Mouse (Mus musculus) T-cell, adult 2 months (primary cell): Measurements from ENCODE around the gene Vmn1r5.
"Not testable (repeated sequence)": the region's sequence is repeated elsewhere in the genome, so short reads cannot be mapped to it uniquely, and the experiment has no call there.

ENCODE experiments used
- DNase-seq: peaks from one replicate; pipeline ENCODE4 v3.0.0; 2022; ENCODE audit warnings: low spot score

The Vmn1r5 gene

GRCm38 (mm10) chr6:56969973-56970372, at the start of gene Vmn1r5:
TSS of gene Vmn1r5 (plus strand) at chr6:56970273.
- no peak for DNase-seq

- DNase-seq = no peak
These were observed 46.7 kb upstream of the Vmn1r5 start for GRCm38 (mm10) chr6:56923331-56923725.

GRCm38 (mm10) chr6:56923726-56924707, 46.1 kb upstream of the Vmn1r5 start, which contains the start of the genes Nt5c3 and Vmn1r4:
TSS of gene Nt5c3 (minus strand) at chr6:56923932.
TSS of gene Vmn1r4 (plus strand) at chr6:56924015.
- peak; percentile 91 for DNase-seq

GRCm38 (mm10) chr6:56931648-56932415, 38.2 kb upstream of the Vmn1r5 start:
- no peak for DNase-seq

GRCm38 (mm10) chr6:56932464-56932863, 37.6 kb upstream of the Vmn1r5 start:
- DNase-seq = no peak

GRCm38 (mm10) chr6:56934366-56934765, 35.7 kb upstream of the Vmn1r5 start:
- no peak for DNase-seq

GRCm38 (mm10) chr6:56956436-56956835, 13.6 kb upstream of the Vmn1r5 start:
- no peak for DNase-seq

GRCm38 (mm10) chr6:56996943-56997342, 26.9 kb downstream of the Vmn1r5 start, which contains the start of gene Vmn1r6:
TSS of gene Vmn1r6 (plus strand) at chr6:56997243.
- DNase-seq = no peak

DNA sequence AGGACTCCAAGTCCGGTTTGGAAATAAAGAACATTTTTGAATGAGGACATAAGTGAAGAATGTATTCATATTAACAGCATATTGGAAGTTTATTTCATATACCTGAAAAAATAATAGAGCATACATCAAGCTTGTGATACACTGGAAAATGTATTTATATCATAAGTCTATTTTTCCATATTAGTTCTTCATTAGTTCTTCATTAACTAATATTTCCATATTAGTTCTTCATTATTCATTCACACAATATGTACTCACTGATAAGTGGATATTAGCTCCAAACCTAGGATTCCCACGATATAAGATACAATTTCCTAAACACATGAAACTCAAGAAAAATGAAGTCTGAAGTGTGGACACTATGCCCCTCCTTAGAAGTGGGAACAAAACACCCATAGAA, 55.2 kb downstream of the Vmn1r5 start, which contains the start of gene Vmn1r7:
Vmn1r7 (minus strand) TSS at position 101 of the 400 bp plus-strand sequence.
- DNase-seq = not testable (repeated sequence)

- no peak for DNase-seq
These were observed 61.9 kb downstream of the Vmn1r5 start, which contains the start of gene Vmn1r8 for GRCm38 (mm10) chr6:57031984-57032383. TSS of gene Vmn1r8 (plus strand) at chr6:57032284.

DNA sequence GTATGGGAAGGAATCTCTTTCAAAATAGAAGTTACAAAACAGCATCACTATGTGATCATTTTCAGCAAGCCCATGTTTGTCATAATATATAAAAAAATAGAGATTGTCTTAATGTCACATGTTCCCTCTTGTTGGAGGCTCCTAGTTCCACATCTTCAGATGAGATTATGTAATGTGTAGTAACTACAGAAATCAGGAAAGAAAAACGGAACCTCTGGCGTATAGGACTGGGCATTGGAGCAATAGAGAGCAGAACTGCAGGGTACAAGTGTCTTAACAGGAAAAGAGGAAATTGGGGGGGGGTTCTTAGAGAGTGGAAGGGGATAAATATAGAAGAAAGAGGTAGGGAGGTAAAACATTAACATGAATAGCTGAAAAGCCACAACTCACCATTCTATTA, 64.6 kb downstream of the Vmn1r5 start:
- no peak for DNase-seq
